Mouse (Mus musculus) lung, adult 2 months (tissue): ENCODE measurements around the gene Cped1.

ENCODE experiments used
- CTCF ChIP-seq: fragments of 200-500 bp; IDR thresholded peaks from 2 replicates; pipeline ENCODE4 v1.5.1; 2011; ENCODE audit warnings: mild to moderate bottlenecking, low read length, control low read depth; ENCODE audit not compliant: insufficient read depth
- POLR2A ChIP-seq: fragments of 200-500 bp; IDR thresholded peaks from 2 replicates; pipeline ENCODE4 v1.6.1; 2011; ENCODE audit warnings: low read depth, mild to moderate bottlenecking, control low read depth, low read length, borderline replicate concordance; ENCODE audit errors: extremely low read depth

GRCm38 (mm10) chr6:22224351-22224750 is 238.6 kb downstream of the Cped1 start:
- no peak for TF ChIP-seq CTCF
- TF ChIP-seq POLR2A: no peak
